In genomic region chr17:61058471-61058870, GRCm38 (mm10) we compare ENCODE assay signal across 30 mouse cellular contexts.
"Had no signal": no experiment of that assay in that cellular context is flagged by ENCODE, and none has a peak within 500 bp of the region (broad histone marks: within the 10 kb centered on the region; RNA-seq: fewer than 3 reads in every experiment).

No protein-coding gene starts in this region.

- H3K36me3 ChIP-seq: heart, embryonic 12.5 days; heart, embryonic 13.5 days; heart, embryonic 15.5 days; hindbrain, embryonic 10.5 days; hindbrain, embryonic 12.5 days; hindbrain, embryonic 13.5 days; hindbrain, embryonic 15.5 days; intestine, embryonic 15.5 days; kidney, embryonic 15.5 days had no signal

- H3K27ac ChIP-seq: heart, embryonic 13.5 days; heart, embryonic 15.5 days; hindbrain, embryonic 10.5 days; hindbrain, embryonic 12.5 days; hindbrain, embryonic 13.5 days; hindbrain, embryonic 14.5 days; hindbrain, embryonic 15.5 days; hindbrain, postnatal 0 days; intestine, embryonic 15.5 days; kidney, embryonic 15.5 days; kidney, postnatal 0 days; layer of hippocampus, adult 2 months; left cerebral cortex, adult 2 months had no signal

- H3K9ac ChIP-seq: heart, embryonic 12.5 days; heart, embryonic 13.5 days; heart, embryonic 15.5 days; hindbrain, embryonic 12.5 days; hindbrain, embryonic 13.5 days; hindbrain, embryonic 14.5 days; hindbrain, embryonic 15.5 days; intestine, embryonic 15.5 days; kidney, embryonic 15.5 days had no signal

- H3K27me3 ChIP-seq: heart, embryonic 12.5 days; heart, embryonic 13.5 days; heart, embryonic 15.5 days; hindbrain, embryonic 12.5 days; hindbrain, embryonic 13.5 days; hindbrain, embryonic 15.5 days; intestine, embryonic 15.5 days; kidney, embryonic 15.5 days had no signal

- H3K4me1 ChIP-seq: heart, embryonic 12.5 days; heart, embryonic 13.5 days; heart, embryonic 15.5 days; hindbrain, embryonic 10.5 days; hindbrain, embryonic 12.5 days; hindbrain, embryonic 13.5 days; hindbrain, embryonic 15.5 days; intestine, embryonic 15.5 days; kidney, embryonic 15.5 days had no signal

- H3K4me3 ChIP-seq: heart, embryonic 12.5 days; heart, embryonic 13.5 days; heart, embryonic 15.5 days; hindbrain, embryonic 10.5 days; hindbrain, embryonic 12.5 days; hindbrain, embryonic 13.5 days; hindbrain, embryonic 15.5 days; intestine, embryonic 15.5 days; kidney, embryonic 15.5 days; layer of hippocampus, adult 2 months; left cerebral cortex, adult 2 months had no signal

- DNase-seq: heart, postnatal 10 days; heart, postnatal 14 days; heart, postnatal 36 days; heart, postnatal 4 days; kidney, adult 11 months; kidney, adult 18-20 months; kidney, adult 2 months; kidney, adult 8-10 months; kidney, adult 9 months; kidney, postnatal 10 days; kidney, postnatal 14 days; kidney, postnatal 25 days; kidney, postnatal 36 days; kidney, postnatal 4 days; layer of hippocampus, adult 9-11 months; layer of hippocampus, postnatal 36 days had no signal
